Mouse (Mus musculus) ES-Bruce4 (cell line): Measurements from ENCODE around the gene Ildr1.

Experiments
- CTCF ChIP-seq: IDR thresholded peaks from one replicate; pipeline ENCODE4 v1.8.1; 2011; ENCODE audit warnings: low read depth, low read length
- EP300 ChIP-seq: IDR thresholded peaks from 2 replicates; pipeline ENCODE4 v1.6.1; 2011; ENCODE audit warnings: low read depth, low read length; ENCODE audit not compliant: insufficient read depth
- POLR2A ChIP-seq: IDR thresholded peaks from one replicate; pipeline ENCODE4 v1.8.1; 2011; ENCODE audit warnings: low read length; ENCODE audit not compliant: insufficient read depth

DNA sequence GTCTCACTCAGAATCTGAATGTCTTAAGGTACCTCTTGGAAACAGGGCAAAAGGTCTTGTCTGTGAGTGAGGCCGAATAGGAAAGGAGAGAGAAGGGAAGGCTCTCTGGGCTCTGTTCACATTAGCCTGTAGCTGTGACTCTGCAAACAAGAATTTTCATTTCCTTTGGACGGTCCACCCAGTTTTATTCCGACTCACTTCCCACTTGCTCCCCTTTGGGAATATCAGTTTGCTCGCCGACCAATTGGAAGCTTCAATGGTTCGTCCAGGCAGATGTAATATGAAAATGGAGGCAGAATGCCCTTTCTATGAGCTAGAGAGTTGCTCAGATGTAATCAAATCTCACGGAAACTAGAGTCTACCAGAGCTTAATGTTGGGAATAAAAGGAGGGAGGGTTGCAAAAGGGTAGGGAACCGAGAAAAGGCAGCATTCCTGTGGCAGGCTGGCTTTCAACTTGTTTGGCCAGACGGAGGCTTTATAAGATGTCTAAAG is 1.1 kb downstream of the Ildr1 start:
- TF ChIP-seq POLR2A (no peak), CTCF (no peak), EP300 (no peak)
